6 mouse cellular contexts compared by ENCODE assay signal in the genomic region with DNA sequence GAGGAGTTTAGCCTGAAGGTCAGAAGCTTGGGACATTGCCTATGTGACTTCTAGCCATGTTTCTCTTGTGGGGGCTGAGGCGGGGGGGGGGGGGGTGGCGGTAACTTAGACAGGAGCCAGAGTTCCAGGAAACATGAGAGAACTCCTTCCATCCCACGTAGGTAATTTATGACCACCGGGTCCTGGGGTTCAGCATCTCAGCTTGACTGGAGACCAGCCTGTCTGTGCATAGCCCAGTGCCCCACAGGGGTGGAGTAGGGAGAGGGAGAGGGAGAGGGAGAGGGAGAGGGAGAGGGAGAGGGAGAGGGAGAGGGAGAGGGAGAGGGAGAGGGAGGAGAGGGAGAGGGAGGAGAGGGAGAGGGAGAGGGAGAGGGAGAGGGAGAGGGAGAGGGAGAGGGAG.
DNase-seq lines count a peak whose midpoint lies in the region; ATAC-seq and TF ChIP-seq lines count a peak whose summit lies in the region.
"Not testable (repeated sequence)": the region's sequence is repeated elsewhere in the genome, so short reads cannot be mapped to it uniquely, and the experiment has no call there.

No protein-coding gene starts in this region.

- TF ChIP-seq CTCF in kidney, postnatal 0 days (IDR thresholded peaks at IDR 0.05; ENCODE audit: low read depth) = not testable (repeated sequence)

- DNase-seq in heart, adult 11 months = peak; percentile 39
- peak; percentile 51 for DNase-seq in kidney, postnatal 0 days (ENCODE audit: low spot score)
- DNase-seq in mesoderm, embryonic 11.5 days (ENCODE audit: low read depth, low spot score) = peak; percentile 23
- DNase-seq in midbrain, embryonic 11.5 days (ENCODE audit: low spot score, missing footprints) = peak; percentile 12

- not testable (repeated sequence) for H3K9ac ChIP-seq in kidney, embryonic 14.5 days (ENCODE audit: low read depth, low read length); kidney, embryonic 15.5 days; kidney, postnatal 0 days (ENCODE audit: low read depth, low read length); midbrain, embryonic 11.5 days (ENCODE audit: low read length)

- H3K36me3 ChIP-seq in kidney, embryonic 14.5 days (ENCODE audit: control insufficient read depth, insufficient read depth, low read length); kidney, embryonic 15.5 days; kidney, postnatal 0 days (ENCODE audit: insufficient read depth, low read length); midbrain, embryonic 11.5 days (ENCODE audit: control insufficient read depth, insufficient read depth, low read length): not testable (repeated sequence)

- not testable (repeated sequence) for H3K4me3 ChIP-seq in kidney, embryonic 14.5 days (ENCODE audit: low read length); kidney, embryonic 15.5 days (replicated peaks); kidney, postnatal 0 days (replicated peaks; ENCODE audit: low read depth, low read length); midbrain, embryonic 11.5 days (ENCODE audit: low read depth, low read length)

- H3K27ac ChIP-seq in kidney, embryonic 14.5 days (ENCODE audit: low read depth, low read length); kidney, embryonic 15.5 days; kidney, postnatal 0 days; midbrain, embryonic 11.5 days (ENCODE audit: low read depth, low read length): not testable (repeated sequence)

- H3K9me3 ChIP-seq in kidney, embryonic 14.5 days (ENCODE audit: control insufficient read depth, low read length); kidney, embryonic 15.5 days (replicated peaks); kidney, postnatal 0 days (replicated peaks; ENCODE audit: low read length); midbrain, embryonic 11.5 days (ENCODE audit: control insufficient read depth, low read length): not testable (repeated sequence)

- not testable (repeated sequence) for H3K4me2 ChIP-seq in kidney, embryonic 14.5 days (replicated peaks; ENCODE audit: low read depth, low read length); kidney, embryonic 15.5 days; kidney, postnatal 0 days (ENCODE audit: low read length); midbrain, embryonic 11.5 days

- peak; percentile 59; the same call in 1 of the 2 replicates for ATAC-seq in kidney, embryonic 14.5 days (ENCODE audit: low FRiP score, low TSS enrichment)
- ATAC-seq in kidney, embryonic 15.5 days (replicated peaks; ENCODE audit: low FRiP score) = peak; percentile 57; the same call in 1 of the 2 replicates
- not testable (repeated sequence) for ATAC-seq in kidney, postnatal 0 days (replicated peaks; ENCODE audit: low FRiP score, low read depth); midbrain, embryonic 11.5 days (ENCODE audit: low FRiP score)

- H3K4me1 ChIP-seq in kidney, embryonic 14.5 days (ENCODE audit: control insufficient read depth, insufficient read depth, low read length); kidney, postnatal 0 days (replicated peaks; ENCODE audit: insufficient read depth, low read length); midbrain, embryonic 11.5 days (ENCODE audit: control insufficient read depth, insufficient read depth, low read length): not testable (repeated sequence)
- H3K4me1 ChIP-seq in kidney, embryonic 15.5 days = peaks cover 23% of the 10 kb centered on the region

- not testable (repeated sequence) for H3K27me3 ChIP-seq in kidney, embryonic 14.5 days (ENCODE audit: control insufficient read depth, insufficient read depth, low read length); kidney, embryonic 15.5 days; kidney, postnatal 0 days (ENCODE audit: insufficient read depth, low read length); midbrain, embryonic 11.5 days (ENCODE audit: control insufficient read depth, insufficient read depth, low read length)

- 13% methylated on average over 4 of the region's 4 CpGs for WGBS in kidney, embryonic 14.5 days
- 11% methylated on average over 4 of the region's 4 CpGs for WGBS in kidney, embryonic 15.5 days
- whole genome bisulfite sequencing in kidney, postnatal 0 days = 16% methylated on average over 2 of the region's 4 CpGs
- WGBS in midbrain, embryonic 11.5 days = 78% methylated on average over 4 of the region's 4 CpGs
